Mouse (Mus musculus): ENCODE results near the gene Ambra1.

DNA sequence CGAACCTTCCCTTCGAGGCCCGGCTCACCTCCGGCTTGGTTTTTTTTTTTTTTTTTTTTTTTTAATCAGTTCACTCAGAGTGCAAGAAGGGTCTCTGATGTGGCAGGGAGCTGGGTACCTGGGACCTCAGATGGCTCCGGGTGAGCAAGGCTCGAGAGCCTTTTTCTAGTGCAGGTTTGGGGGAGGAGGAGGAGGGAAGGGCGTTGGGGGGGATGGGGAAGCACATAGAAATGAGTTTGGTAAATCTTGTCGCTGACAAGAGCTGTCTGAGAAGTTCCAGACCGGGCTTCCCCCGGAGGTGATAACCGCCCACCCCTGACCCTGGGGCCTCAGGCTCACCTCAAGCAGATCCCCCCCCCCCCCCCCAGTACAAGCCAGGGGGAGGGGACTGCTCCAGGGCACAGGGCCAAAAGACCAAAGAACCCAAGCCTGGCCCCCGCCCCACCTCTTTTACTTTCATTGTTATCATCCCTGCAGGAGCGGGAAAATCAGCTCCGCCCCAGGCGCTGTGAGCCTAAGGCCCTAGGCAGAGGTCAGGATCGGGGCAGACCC lies 202.3 kb downstream of the Ambra1 start, which contains the start of gene Mdk:
- TF ChIP-seq POLR2A (IDR thresholded peaks at IDR 0.05; ENCODE audit: borderline replicate concordance, extremely low read depth, insufficient read depth, insufficient read length, poor library complexity, severe bottlenecking) (no peak), CTCF (IDR thresholded peaks at IDR 0.05; ENCODE audit: borderline replicate concordance, extremely low read depth, insufficient read depth, insufficient read length) (no peak)
